Mouse (Mus musculus) mesoderm, embryonic 11.5 days (tissue): Measurements from ENCODE around the gene Kif17.

Experiments used
- DNase-seq: peaks from one replicate; pipeline ENCODE4 v3.0.0-alpha.2; 2012; ENCODE audit warnings: low read depth, low spot score

The Kif17 gene

DNA sequence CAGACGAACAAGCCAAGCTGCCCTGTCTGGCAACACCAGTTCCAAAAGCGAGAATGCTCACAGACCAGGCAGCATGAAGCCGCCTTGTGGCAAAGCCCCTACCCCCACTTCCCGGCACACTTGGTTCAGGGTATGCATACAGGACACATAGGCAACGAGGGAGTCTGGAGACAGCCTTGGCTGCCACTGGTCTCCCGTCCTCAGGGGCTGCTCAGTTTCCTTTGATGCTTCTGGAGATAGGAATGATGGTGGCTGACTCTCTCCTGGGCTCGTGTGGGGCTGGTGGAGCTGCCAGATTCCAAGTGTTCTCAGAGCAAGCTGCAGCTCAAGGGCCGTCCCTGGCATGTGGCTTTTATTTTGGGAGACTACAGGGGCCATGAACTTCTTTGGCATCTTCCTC, 91.2 kb downstream of the Kif17 start:
- no peak for DNase-seq

DNA sequence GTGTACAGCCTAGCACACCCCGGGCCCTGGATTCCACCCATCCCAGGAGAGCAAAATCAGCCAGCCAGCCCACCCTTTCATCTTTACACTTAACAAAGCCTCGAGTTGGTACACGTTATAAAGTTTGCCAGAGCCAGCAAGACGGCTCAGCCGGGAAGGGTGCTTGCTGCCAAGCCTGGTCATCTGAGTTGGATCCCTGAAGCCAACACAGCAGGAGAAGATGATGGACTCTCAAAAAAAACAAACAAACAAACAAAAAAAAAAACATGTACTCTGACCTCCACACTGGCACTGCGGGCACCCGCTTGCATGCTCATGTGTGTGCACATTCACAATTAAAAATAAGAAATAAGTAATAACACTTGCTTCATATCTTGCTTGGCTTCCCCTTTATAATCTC, 91.8 kb downstream of the Kif17 start:
- no peak for DNase-seq

DNA sequence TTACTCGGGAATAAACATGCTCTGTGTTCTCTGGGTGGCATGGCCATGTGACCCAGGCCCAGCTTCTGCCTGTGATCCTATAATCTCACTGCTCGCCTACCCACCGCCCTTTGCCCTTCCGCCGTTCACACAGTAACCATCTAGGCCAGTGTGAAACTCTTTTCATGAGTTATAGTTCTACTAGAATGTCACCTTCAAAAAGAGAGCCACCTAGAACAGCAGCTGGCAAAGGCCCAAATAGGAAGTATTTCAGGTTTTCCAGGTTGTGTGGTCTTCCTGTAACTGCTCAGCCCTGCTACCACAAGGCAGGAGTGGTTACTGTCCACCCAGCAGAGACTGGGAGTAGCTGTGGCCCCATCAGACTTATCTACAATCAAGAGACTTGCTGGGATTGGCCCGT, 92.5 kb downstream of the Kif17 start:
- no peak for DNase-seq

DNA sequence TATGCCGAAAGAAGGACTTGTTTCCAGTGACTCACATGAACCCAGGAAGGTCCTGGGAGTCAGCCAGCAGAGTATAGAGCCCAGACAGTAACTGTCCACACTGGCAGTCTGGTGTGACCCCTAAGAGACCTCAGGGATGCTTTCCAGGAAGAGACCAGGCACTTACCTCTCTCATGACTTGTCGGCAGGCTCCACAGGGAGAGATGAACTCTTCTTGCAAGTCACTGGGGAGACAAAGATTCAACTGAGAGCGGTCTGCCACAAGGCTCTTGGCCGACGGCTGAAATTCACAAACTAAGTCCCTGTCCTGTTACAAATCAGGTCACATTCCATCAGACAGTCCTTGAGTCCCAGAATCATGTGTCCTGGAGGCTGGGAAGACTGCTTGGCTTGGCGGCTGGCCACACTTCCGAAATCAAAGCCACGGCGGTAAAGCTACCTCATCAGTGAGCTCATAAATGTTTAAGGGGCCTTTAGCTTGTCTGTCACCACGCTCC, 93.2 kb downstream of the Kif17 start:
- DNase-seq: no peak

DNA sequence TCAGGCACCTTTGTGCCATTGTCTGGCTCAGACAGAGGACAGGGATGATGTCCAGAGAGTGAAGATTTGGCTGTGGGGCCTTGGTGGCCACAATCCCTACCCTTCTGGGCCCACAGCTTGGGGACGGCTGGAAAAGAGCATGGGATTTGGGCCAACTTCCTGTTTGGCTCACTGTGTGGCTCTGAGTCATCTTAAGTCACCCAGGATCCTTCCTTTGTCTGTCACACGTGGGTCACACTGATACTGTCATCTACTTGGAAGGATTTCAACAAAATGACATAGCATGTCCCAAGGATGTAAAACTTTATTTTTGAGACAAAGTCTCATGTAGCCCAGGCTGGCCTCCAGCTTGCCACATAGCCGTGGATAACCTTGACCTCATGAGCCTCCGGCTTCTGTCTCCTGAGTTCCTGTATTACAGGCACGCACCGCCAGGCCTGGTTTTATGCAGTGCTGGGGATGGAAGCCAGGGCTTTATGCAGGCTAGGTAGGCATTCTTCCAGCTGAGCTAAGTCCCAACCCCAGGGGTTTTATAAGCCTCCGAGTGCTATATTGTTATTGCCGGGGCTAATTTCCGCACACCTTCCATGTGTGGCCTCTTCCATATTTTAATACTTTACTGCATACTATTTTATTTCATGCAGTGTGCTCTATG, 94.8 kb downstream of the Kif17 start:
- DNase-seq: no peak

DNA sequence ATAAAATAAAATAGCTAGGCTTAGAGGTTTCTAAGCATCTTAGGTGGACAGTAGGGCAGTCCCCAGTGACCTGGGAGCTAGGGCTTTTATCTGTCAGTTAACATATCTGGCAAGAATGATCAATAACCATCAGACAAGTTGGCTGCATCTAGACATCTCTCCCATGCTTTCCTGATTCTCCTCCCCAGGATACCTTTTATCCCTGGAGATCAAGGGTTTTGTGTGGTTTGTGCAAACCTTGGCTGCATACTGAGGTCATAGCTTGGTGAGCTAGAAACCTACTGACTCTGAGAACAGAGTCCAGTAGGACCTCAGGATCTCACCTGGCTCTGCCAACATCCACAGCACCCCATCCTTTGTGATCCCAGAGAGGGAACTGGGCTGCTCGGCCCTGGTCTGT, 97.0 kb downstream of the Kif17 start:
- no peak for DNase-seq

DNA sequence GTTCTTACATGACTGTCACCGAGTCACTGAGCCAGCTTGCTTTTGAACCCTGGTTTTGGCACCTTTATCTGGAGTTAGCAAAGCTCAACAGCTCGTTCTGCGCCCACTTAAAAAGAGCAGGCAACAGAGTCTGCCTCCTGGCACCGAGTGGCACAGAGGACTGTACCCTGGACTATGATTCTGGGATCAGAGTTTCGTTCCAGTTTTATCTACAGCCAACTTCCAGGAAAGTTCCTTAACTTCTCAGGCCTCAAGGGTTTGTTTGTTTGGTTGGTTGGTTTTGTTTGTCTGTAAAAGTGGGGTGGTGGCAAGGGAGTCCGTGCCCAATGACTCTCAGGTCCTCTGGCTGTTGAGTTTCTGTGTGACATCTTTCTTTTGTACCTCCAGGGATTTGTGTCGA, 98.5 kb downstream of the Kif17 start:
- no peak for DNase-seq
